In the genomic region with DNA sequence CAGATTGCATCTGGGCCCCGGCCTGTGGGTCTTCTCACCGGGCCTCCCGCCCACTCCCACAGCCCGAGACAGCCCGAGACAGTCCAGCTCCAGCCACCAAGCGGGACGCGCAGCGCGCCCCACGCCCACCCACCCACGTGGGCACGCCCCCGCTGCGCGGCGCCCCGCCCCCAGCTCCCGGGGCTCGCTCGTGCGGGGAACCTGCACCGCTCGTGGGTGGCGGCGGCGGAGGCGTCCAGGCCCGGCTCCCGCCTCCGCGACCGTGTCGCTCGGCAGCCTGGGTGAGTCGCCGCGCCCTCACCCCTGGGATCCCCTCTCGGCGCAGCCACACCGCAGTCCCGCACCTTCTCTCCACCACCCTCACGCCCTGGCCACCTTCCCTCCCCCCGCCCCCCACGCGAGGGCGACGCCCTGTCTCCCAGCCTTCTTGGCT, we compare ENCODE assay signal across 8 mouse cellular contexts. TPM values are rescaled to one million over a fixed set of nuclear protein-coding genes. Genes with fewer than 3 reads are reported as not detected.
A peak's percentile ranks its signal among the peaks of the same experiment; 100 is the strongest.
DNase-seq lines count a peak whose midpoint lies in the region; ATAC-seq and TF ChIP-seq lines count a peak whose summit lies in the region.

No protein-coding gene starts in this region.

- intact Hi-C loops in gastrocnemius, adult 2 months (cut with DNase I), result no loop called here
- intact Hi-C loops in gastrocnemius, postnatal 36 days (cut with DNase I), result no loop called here

- peaks cover 7% of the 10 kb centered on the region; the same call in 1 of the 2 replicates for H3K27me3 ChIP-seq in thymus, adult 2 months (ENCODE audit: control insufficient read depth, insufficient read depth, low read length)
- no peaks in the 10 kb centered on the region; the same call in 1 of the 2 replicates for H3K27me3 ChIP-seq in hindbrain, postnatal 0 days (ENCODE audit: insufficient read depth, low read length)
- no peaks in the 10 kb centered on the region for H3K27me3 ChIP-seq in midbrain, postnatal 0 days (ENCODE audit: insufficient read depth, low read length)

- no peaks in the 10 kb centered on the region for H3K36me3 ChIP-seq in thymus, adult 2 months (ENCODE audit: control insufficient read depth, insufficient read depth, low read length)
- no peaks in the 10 kb centered on the region for H3K36me3 ChIP-seq in hindbrain, postnatal 0 days (ENCODE audit: insufficient read depth, low read length)
- no peaks in the 10 kb centered on the region for H3K36me3 ChIP-seq in midbrain, postnatal 0 days (ENCODE audit: insufficient read depth, low read length)

- H3K27ac ChIP-seq in gastrocnemius, adult 2 months, result no peak overlapping the region
- H3K27ac ChIP-seq in thymus, adult 2 months (ENCODE audit: control insufficient read depth, insufficient read depth, low read length), result no peak overlapping the region
- H3K27ac ChIP-seq in hindbrain, postnatal 0 days, result peak overlapping the region; percentile 74
- peak overlapping the region; percentile 58 for H3K27ac ChIP-seq in midbrain, postnatal 0 days (ENCODE audit: low read depth, low read length)

- peak overlapping the region; percentile 82 for H3K4me2 ChIP-seq in hindbrain, postnatal 0 days (ENCODE audit: low read depth, low read length)
- H3K4me2 ChIP-seq in midbrain, postnatal 0 days (ENCODE audit: low read depth, low read length, poor library complexity, severe bottlenecking), result peak overlapping the region; percentile 76

- peak overlapping the region; percentile 75 for H3K4me3 ChIP-seq in gastrocnemius, adult 2 months
- peak overlapping the region; percentile 44 for H3K4me3 ChIP-seq in thymus, adult 2 months (ENCODE audit: control insufficient read depth, insufficient read depth, low read length)
- peak overlapping the region; percentile 67 for H3K4me3 ChIP-seq in hindbrain, postnatal 0 days (ENCODE audit: low read length)
- H3K4me3 ChIP-seq in midbrain, postnatal 0 days (ENCODE audit: low read depth, low read length), result peak overlapping the region; percentile 81

- peak overlapping the region; percentile 77 for H3K9ac ChIP-seq in hindbrain, postnatal 0 days (replicated peaks; ENCODE audit: low read length)
- peak overlapping the region; percentile 85 for H3K9ac ChIP-seq in midbrain, postnatal 0 days (replicated peaks; ENCODE audit: low read length, poor library complexity, severe bottlenecking)

- no peak for TF ChIP-seq CTCF in gastrocnemius, adult 2 months (IDR thresholded peaks at IDR 0.05)
- no peak for TF ChIP-seq CTCF in thymus, adult 2 months (IDR thresholded peaks at IDR 0.05; ENCODE audit: borderline replicate concordance, control insufficient read depth, extremely low read depth, insufficient read depth, low read length, poor library complexity)
- TF ChIP-seq CTCF in hindbrain, postnatal 0 days (IDR thresholded peaks at IDR 0.05; ENCODE audit: low read depth), result no peak
- TF ChIP-seq CTCF in midbrain, postnatal 0 days (IDR thresholded peaks at IDR 0.05), result no peak

- no peak for TF ChIP-seq POLR2A in thymus, adult 2 months (IDR thresholded peaks at IDR 0.05; ENCODE audit: control insufficient read depth, extremely low read depth, insufficient read depth, low read length, poor library complexity)

- ATAC-seq in hindbrain, postnatal 0 days, result peak; percentile 61
- ATAC-seq in midbrain, postnatal 0 days (ENCODE audit: low FRiP score), result peak; percentile 76

- H3K9me3 ChIP-seq in hindbrain, postnatal 0 days (ENCODE audit: low read length), result no peaks in the 10 kb centered on the region
- no peaks in the 10 kb centered on the region for H3K9me3 ChIP-seq in midbrain, postnatal 0 days (ENCODE audit: low read length)

- DNase-seq in gastrocnemius, adult 2 months, result no peak
- DNase-seq in gastrocnemius, postnatal 25 days, result no peak
- DNase-seq in thymus, adult 2 months, result peak; percentile 18
- no peak for DNase-seq in thymus, adult 18-20 months
- DNase-seq in hindbrain, postnatal 0 days (ENCODE audit: low spot score), result peak; percentile 73
- peak; percentile 40 for DNase-seq in midbrain, postnatal 0 days (ENCODE audit: low spot score)
- DNase-seq in gastrocnemius, postnatal 36 days, result no peak
- DNase-seq in spleen, adult 12 weeks (ENCODE audit: low spot score), result no peak

- peaks cover 10% of the 10 kb centered on the region for H3K4me1 ChIP-seq in thymus, adult 2 months (replicated peaks; ENCODE audit: control insufficient read depth, insufficient read depth, low read length)
- no peaks in the 10 kb centered on the region for H3K4me1 ChIP-seq in hindbrain, postnatal 0 days (ENCODE audit: insufficient read depth, low read length)
- 0 out of 2 replicates have a peak, but pooled peaks cover 9% of the 10 kb centered on the region for H3K4me1 ChIP-seq in midbrain, postnatal 0 days (ENCODE audit: insufficient read depth, low read length)

- 2% methylated on average over 41 of the region's 48 CpGs for WGBS in thymus, adult 2 months
- WGBS in hindbrain, postnatal 0 days, result 1% methylated on average over 24 of the region's 48 CpGs
- WGBS in midbrain, postnatal 0 days, result 2% methylated on average over 23 of the region's 48 CpGs

RNA-seq across cellular contexts. Expression of a gene that starts 0.8 kb away (rescaled TPM):
- 1 to 10 TPM; 2.4 to 4.0 TPM for total RNA-seq in gastrocnemius, adult 2 months (2021)
- 1 to 10 TPM; 4.6 to 5.9 TPM for total RNA-seq in gastrocnemius, postnatal 25 days (2021)
- 7.4 and 28.3 TPM in 2 replicates for polyA plus RNA-seq in thymus, adult 2 months (2012; rRNA removed)
- 936 and 1,043 TPM in 2 replicates for total RNA-seq in hindbrain, postnatal 0 days (2014; rRNA removed)
- polyA plus RNA-seq in hindbrain, postnatal 0 days (2015; fragmentation: Nextera tagmentation; extraction: Ambion mirVana), result 683 and 722 TPM in 2 replicates
- total RNA-seq in midbrain, postnatal 0 days (2014; rRNA removed), result 814 and 937 TPM in 2 replicates
- polyA plus RNA-seq in midbrain, postnatal 0 days (2015; fragmentation: Nextera tagmentation; extraction: Ambion mirVana), result 641 and 735 TPM in 2 replicates
- 1 to 10 TPM; 4.0 to 4.8 TPM for total RNA-seq in gastrocnemius, postnatal 36 days (2021)

RNA-seq across cellular contexts. Expression of a gene that starts 38.1 kb away (rescaled TPM):
- 10 to 100 TPM; 10.7 to 13.3 TPM for total RNA-seq in gastrocnemius, adult 2 months (2021)
- 10 to 100 TPM in 1 of 2 experiments, 1 to 10 TPM in 1; 9.5 to 10.4 TPM for total RNA-seq in gastrocnemius, postnatal 25 days (2021)
- 12.5 and 13.5 TPM in 2 replicates for polyA plus RNA-seq in thymus, adult 2 months (2012; rRNA removed)
- total RNA-seq in hindbrain, postnatal 0 days (2014; rRNA removed), result 17.3 and 29.5 TPM in 2 replicates
- 35.8 and 38.5 TPM in 2 replicates for polyA plus RNA-seq in hindbrain, postnatal 0 days (2015; fragmentation: Nextera tagmentation; extraction: Ambion mirVana)
- 15.7 and 23.6 TPM in 2 replicates for total RNA-seq in midbrain, postnatal 0 days (2014; rRNA removed)
- polyA plus RNA-seq in midbrain, postnatal 0 days (2015; fragmentation: Nextera tagmentation; extraction: Ambion mirVana), result 41.8 and 44.3 TPM in 2 replicates
- 10 to 100 TPM in 1 of 2 experiments, 1 to 10 TPM in 1; 9.6 to 13.3 TPM for total RNA-seq in gastrocnemius, postnatal 36 days (2021)

RNA-seq across cellular contexts. Expression of a gene that starts 44.4 kb away (rescaled TPM):
- total RNA-seq in gastrocnemius, adult 2 months (2021), result under 1 TPM; 0.41 to 0.64 TPM
- total RNA-seq in gastrocnemius, postnatal 25 days (2021), result under 1 TPM; 0.38 to 0.67 TPM
- polyA plus RNA-seq in thymus, adult 2 months (2012; rRNA removed), result 7.2 and 9.3 TPM in 2 replicates
- 2.9 and 4.4 TPM in 2 replicates for total RNA-seq in hindbrain, postnatal 0 days (2014; rRNA removed)
- polyA plus RNA-seq in hindbrain, postnatal 0 days (2015; fragmentation: Nextera tagmentation; extraction: Ambion mirVana), result 5.1 and 5.9 TPM in 2 replicates
- total RNA-seq in midbrain, postnatal 0 days (2014; rRNA removed), result 2.7 and 4.1 TPM in 2 replicates
- 4.0 and 4.7 TPM in 2 replicates for polyA plus RNA-seq in midbrain, postnatal 0 days (2015; fragmentation: Nextera tagmentation; extraction: Ambion mirVana)
- total RNA-seq in gastrocnemius, postnatal 36 days (2021), result under 1 TPM; 0.46 to 0.54 TPM

Comparison
In these comparisons a context has a peak if more than half of its experiments do, and no peak if none do; other contexts are left out.
1. DNase-seq: peak in thymus, adult 2 months (single experiment), hindbrain, postnatal 0 days (single experiment) and midbrain, postnatal 0 days (single experiment); none in gastrocnemius, adult 2 months (single experiment), gastrocnemius, postnatal 25 days (single experiment), thymus, adult 18-20 months (0 of 2), gastrocnemius, postnatal 36 days (0 of 2) and spleen, adult 12 weeks (single experiment).
2. H3K27ac ChIP-seq: peak in hindbrain, postnatal 0 days (single experiment) and midbrain, postnatal 0 days (single experiment); none in gastrocnemius, adult 2 months (single experiment) and thymus, adult 2 months (single experiment).
3. RNA of a gene that starts 0.8 kb away (total RNA-seq): 936 to 1,043 TPM in hindbrain, postnatal 0 days and 814 to 937 TPM in midbrain, postnatal 0 days; 4.6 to 5.9 TPM in gastrocnemius, postnatal 25 days, 4.0 to 4.8 TPM in gastrocnemius, postnatal 36 days and 2.4 to 4.0 TPM in gastrocnemius, adult 2 months; every median in the first group is over 100 times any median in the second.
4. Peak in every context shown above with its lines, with median percentiles within 50 percentile points of each other: H3K4me3 ChIP-seq.